Mouse (Mus musculus): ENCODE results near the gene Rab3c.

DNA sequence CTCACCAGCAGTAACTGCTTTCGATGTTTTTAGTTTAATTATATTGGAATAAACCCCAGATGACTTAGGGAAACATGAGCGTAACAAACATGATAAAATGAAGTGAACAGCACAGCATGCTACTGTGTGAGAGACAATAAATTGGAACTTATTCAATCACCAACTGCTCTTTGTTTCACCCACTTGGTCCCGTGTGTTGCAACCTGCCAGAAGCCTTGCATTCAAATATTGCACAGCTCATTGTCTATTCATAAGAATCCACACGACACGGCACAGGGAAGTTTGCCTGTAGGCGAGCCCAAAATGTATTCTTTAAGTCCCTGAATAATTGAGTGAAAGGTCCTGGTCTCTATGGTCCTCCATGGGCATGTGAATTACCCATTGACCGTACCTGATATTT is 61.6 kb downstream of the Rab3c start:
- TF ChIP-seq CTCF (IDR thresholded peaks at IDR 0.05; ENCODE audit: insufficient read depth, low read length), result no peak
- TF ChIP-seq POLR2A (IDR thresholded peaks at IDR 0.05; ENCODE audit: borderline replicate concordance, extremely low read depth, low read depth, low read length), result no peak
